Mouse (Mus musculus) right cerebral cortex, postnatal 14 days (tissue): ENCODE results near the gene Vmn2r85.
"Not testable (repeated sequence)": the region's sequence is repeated elsewhere in the genome, so short reads cannot be mapped to it uniquely, and the experiment has no call there.

Experiments
- DNase-seq: peaks from one replicate; pipeline ENCODE4 v3.0.0; 2022

Vmn2r85 gene

GRCm38 (mm10) chr10:130429603-130430002 lies at the start of gene Vmn2r85:
Gene Vmn2r85, minus strand, starts transcription at chr10:130429703.
- not testable (repeated sequence) for DNase-seq

- DNase-seq = peak; percentile 27
Measured at GRCm38 (mm10) chr10:130470311-130470760, 40.8 kb upstream of the Vmn2r85 start.

- DNase-seq = not testable (repeated sequence)
Measured at GRCm38 (mm10) chr10:130455950-130456349, 26.4 kb upstream of the Vmn2r85 start, which contains the start of gene Vmn2r86. Gene Vmn2r86, minus strand, starts transcription at chr10:130456050.

DNA sequence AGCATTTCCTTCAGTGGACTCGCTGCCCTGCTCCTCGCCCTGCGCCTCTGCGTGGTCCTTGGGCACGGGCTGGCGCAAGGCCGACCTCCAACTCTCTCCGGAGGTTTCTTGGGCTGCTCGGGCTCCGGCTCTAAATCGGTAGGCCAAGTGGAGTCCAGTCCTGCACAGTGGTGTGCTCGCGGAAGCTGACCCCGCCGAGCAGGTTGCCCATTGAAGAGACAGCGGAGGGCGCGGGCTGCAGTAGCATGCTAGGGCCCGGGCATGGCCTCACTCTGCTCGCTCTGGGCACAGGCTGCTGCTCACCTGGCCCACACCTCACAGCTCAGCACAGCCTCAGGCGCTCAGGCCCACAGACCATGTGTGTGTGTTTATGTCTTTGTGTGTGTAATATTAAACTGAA lies 15.3 kb upstream of the Vmn2r85 start:
- DNase-seq = no peak

DNA sequence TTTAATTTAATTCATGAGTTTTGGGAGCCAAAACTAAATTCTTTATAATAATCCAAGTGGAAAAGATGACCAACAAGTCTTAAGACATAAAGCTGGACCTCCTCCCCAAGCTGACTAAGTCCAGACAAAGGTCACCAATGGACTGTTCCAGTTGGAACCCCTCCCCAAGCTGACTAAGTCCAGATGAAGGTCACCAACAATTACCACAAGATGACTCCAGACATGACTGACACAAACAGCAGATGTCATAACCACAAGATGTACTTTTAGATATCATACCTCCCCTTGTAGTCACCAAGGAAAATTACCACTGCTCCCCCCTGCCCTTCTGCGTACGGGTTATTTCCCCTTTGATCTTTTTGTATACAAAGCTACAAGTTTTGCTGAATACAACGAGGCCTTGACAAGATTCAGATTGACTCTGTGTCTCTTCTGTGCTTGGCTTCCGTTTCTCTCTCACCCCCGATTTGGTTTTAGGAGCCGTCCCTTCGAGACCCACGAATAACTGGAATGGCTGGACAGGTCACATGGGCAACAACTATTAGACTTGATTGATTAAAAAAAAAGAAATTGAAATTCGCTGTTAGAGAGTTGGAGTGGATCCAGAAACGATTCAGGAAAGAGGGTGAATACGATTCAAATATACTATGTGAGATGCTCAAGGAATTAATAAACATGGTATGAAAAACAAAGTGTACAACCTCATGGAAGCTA lies 4.8 kb upstream of the Vmn2r85 start:
- DNase-seq = not testable (repeated sequence)

DNA sequence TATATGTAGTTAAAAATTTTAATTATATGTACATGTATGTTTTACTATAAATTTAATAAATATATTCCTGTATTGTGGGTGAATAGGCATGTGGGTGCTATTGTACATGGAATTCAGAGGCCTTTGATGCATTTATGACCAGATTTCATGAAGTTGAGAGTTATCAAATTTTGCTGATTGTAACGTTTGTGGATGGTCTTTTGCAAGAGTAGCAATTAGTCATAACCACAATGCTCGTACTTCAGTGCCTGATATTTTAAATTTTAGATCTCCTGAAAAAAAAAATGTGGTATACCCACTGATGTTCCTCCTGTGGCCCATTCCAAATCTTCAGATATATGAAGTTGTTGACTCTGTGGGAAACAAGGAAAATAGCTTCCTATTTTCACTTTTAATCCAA lies 7.1 kb downstream of the Vmn2r85 start:
- DNase-seq = not testable (repeated sequence)

DNA sequence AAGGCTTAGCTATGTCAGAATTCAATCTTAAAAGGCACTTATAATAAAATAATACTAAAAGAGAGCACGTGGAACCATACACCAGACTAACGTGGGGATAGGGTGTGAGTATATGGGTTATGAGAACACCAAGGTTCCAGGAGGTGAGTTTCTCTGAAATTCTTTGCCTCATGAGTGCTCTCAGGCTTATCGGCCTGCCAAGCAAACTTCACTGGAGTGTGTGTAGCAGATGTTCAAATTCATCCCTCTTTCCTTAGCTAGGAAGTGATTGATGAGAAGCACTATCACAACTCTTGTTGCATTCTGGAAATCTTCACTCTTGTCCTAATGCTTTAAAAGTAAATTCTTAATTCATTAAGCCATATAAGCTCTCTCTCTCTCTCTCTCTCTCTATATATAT lies 9.1 kb downstream of the Vmn2r85 start:
- no peak for DNase-seq

DNA sequence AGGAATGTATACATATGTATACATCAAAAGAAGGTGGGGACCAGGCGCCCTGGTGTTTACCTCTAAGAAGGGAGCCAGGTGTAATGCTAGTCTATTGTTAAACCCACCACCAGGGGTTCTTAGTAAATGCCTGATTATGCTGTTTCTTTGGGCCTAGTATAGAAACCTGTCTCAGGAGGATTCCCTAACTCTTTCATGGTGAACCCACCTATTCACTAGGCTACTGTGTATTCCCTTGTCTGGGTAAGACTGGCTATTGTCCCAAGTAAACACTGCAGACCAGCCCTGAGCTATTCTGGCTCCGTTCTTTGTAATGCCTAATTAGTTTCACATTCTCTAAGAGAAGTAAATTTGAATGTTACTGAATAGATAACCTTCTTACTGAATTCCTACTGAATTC lies 9.5 kb downstream of the Vmn2r85 start:
- DNase-seq = not testable (repeated sequence)

DNA sequence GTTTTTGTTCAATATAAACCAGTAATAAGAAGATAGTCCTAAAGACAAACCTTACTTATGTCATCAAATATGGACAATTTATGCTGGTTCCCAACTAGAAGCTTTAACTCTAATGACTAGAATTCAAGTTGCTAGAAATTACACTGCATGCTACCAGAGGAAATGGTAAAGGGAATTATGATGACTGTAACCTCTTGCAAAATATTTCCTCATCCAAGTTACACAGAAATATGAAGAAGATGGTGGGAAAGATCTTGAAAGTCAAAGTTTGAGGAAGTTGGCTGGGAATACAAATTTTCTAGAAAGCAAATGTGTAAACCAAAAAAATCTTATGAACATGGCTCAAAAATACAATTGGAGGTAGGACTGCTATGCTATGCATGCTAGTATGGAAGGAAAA lies 13.2 kb downstream of the Vmn2r85 start:
- DNase-seq = not testable (repeated sequence)

- not testable (repeated sequence) for DNase-seq
Measured at GRCm38 (mm10) chr10:130412167-130412698, 17.3 kb downstream of the Vmn2r85 start.

GRCm38 (mm10) chr10:130394232-130394631 lies 35.3 kb downstream of the Vmn2r85 start, which contains the start of gene Vmn2r84:
Gene Vmn2r84, minus strand, starts transcription at chr10:130394332.
- DNase-seq = no peak

- DNase-seq = no peak
Measured at GRCm38 (mm10) chr10:130375145-130375544, 54.4 kb downstream of the Vmn2r85 start.

- no peak for DNase-seq
Measured at GRCm38 (mm10) chr10:130372491-130373173, 56.9 kb downstream of the Vmn2r85 start.

DNA sequence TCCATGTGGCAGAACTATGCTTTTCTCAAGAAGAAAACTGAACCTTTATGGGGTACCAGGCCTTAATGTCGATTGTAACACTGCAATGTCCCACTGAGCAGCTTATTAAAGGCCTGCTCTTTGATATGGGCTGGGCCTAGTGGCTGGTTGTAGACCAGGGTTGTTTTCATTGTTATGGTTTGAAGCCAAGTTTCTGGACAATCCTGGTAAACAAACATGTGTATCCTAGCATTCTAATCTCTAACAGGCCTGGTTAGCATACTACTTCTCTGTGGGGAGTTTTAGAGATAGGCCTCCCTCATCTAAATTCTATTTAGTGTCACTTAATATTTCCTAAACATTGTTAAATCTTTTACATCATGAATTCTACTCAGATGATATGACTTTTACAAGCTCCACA lies 57.9 kb downstream of the Vmn2r85 start:
- DNase-seq = no peak

DNA sequence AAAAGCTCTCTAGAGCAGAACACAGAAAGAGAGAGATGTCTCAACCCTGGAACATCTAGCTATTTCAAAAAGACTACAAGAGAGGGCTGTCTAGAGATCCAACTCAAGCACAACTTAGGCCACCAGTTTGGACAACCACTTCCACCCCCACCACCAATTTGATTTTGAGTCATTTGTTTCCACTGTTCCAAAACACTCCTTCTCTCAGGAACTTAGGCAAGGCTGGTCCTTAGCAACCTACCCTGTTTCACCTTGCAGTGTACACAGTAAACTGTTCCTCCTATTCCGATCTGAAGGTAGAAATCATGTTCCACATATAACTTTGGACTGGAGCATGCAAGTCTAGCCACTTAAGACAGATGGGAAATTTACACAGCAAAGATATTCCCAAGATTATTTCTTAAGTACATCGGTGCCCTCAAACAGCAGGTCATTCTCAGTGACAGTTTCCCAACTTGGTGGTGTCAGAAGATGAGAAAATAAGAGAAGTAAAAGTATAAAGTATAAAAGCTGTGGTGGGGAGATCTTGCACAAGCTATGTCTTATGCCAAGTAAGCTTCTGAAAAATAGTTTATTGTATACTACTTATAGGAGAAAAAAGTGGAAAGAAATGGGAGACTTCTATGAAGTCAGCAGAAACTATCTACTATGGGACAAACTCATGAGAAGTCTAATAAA lies 59.4 kb downstream of the Vmn2r85 start:
- no peak for DNase-seq

GRCm38 (mm10) chr10:130368384-130368783 lies 61.1 kb downstream of the Vmn2r85 start:
- no peak for DNase-seq

DNA sequence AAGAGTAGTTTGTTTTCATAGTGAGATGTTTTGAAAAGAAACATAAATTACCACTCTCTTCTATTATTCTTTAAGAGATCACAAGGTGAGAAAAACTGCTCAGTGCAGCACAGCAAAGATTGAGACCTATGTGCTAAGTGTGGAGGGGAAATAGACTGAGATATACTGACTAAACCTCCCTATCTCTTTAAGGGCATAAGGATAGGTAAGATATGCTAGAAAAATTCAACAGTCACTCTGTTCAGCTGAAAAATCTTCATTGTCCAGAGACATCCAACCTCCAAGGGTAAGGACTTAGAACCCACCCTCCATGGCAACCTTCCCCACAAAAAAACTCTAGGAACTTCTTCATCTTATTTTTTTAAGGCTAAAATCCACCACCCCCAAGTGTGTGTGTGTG lies 64.7 kb downstream of the Vmn2r85 start:
- DNase-seq = no peak
